Mouse (Mus musculus): ENCODE data around the gene Atp13a3.

Atp13a3 gene

GRCm38 (mm10) chr16:30271941-30272595 lies 133.7 kb downstream of the Atp13a3 start:
- peak; percentile 38 for DNase-seq

DNA sequence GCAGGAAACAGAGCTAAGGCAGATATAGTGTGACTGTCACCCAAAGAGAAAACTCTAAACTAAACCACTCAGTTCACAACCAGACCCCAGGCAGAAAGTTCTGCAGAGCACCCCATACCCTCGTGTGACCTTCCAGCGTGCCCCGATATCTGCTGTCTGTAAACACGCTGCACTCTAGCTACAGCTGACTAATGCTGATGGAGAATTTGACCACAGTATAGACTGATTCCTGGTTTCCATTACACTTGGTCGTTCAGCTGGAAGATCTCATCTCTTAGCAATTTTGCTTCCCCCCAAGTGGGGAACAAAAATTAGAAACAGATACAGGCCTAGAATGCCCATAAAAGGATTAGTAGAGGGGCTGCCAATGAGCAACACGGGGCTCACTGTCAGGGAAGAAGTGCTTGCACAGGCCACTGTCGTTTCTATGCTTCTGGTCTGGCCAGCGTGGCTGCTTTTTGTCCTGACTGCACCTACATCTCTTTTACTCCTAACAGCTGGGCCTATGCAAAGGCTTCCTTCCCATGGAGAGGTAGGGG lies 134.5 kb downstream of the Atp13a3 start:
- DNase-seq = no peak

- no peak for DNase-seq
These were observed 138.4 kb downstream of the Atp13a3 start, which contains the start of gene Cpn2 for GRCm38 (mm10) chr16:30267359-30267758. Gene Cpn2, minus strand, starts transcription at chr16:30267499.

DNA sequence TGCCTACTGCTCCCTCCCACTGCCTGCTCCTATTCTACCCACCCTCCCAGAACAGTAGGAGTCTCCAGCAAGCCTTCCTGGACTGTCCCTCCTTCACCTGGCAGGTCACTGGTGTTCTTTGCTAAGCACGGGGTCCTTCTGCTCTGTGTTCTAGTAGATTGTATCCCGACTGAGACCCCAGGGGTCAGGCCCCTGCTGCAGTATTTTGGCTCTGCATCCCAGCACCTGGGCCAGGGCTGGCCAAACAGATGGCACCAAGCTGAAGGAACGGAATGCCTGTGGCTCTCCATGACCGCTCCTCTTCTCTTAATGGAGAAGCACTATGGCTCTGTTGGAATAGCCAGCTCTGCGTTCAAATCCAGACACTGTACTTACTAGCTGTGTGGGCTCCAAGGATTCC lies 139.2 kb downstream of the Atp13a3 start:
- DNase-seq = no peak

- no peak for DNase-seq
These were observed 140.2 kb downstream of the Atp13a3 start for GRCm38 (mm10) chr16:30265611-30266010.

GRCm38 (mm10) chr16:30263156-30263555 lies 142.6 kb downstream of the Atp13a3 start:
- no peak for DNase-seq

DNA sequence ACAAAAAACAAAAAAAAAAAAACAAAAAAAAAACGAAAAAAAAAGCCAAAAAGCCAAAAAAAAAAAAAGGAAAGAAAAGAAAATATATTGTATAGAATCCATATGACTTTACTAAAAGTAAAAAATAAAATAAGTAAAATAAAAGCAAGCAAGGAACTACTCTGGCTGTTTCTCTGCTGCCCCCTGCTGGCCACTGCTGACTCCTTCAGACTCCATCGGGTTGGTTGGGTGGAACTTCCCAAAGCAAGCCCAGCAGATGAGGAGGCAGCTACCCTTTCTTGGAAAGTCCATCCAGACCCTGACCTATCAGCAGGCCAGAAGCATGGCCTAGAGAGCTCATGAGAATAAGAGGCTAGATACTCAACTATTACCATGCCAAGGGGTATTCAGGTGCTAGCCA lies 143.1 kb downstream of the Atp13a3 start:
- DNase-seq = peak; percentile 33
